Mouse (Mus musculus): ENCODE results near the gene Ttc25. TPM values are rescaled to one million over a fixed set of nuclear protein-coding genes. Genes with fewer than 3 reads are reported as not detected.
"Not testable (repeated sequence)": the region's sequence is repeated elsewhere in the genome, so short reads cannot be mapped to it uniquely, and the experiment has no call there.

Ttc25 gene
- total RNA-seq, 2 experiments from 2014 or later: not detected

GRCm38 (mm10) chr11:100527458-100528374 is 17.7 kb upstream of the Ttc25 start, which contains the start of gene Acly:
Acly (minus strand) TSS chr11:100528000.
- ATAC-seq (replicated peaks; ENCODE audit: low FRiP score, poor library complexity, severe bottlenecking): peak; percentile 94

- ATAC-seq (replicated peaks; ENCODE audit: low FRiP score, poor library complexity, severe bottlenecking): no peak
Measured at GRCm38 (mm10) chr11:100528375-100529165, 16.8 kb upstream of the Ttc25 start.

- ATAC-seq (replicated peaks; ENCODE audit: low FRiP score, poor library complexity, severe bottlenecking): no peak
Measured at GRCm38 (mm10) chr11:100533871-100534270, 11.5 kb upstream of the Ttc25 start.

GRCm38 (mm10) chr11:100534411-100534810 is 11.0 kb upstream of the Ttc25 start:
- ATAC-seq (replicated peaks; ENCODE audit: low FRiP score, poor library complexity, severe bottlenecking): not testable (repeated sequence)

GRCm38 (mm10) chr11:100534821-100535220 is 10.6 kb upstream of the Ttc25 start:
- not testable (repeated sequence) for ATAC-seq (replicated peaks; ENCODE audit: low FRiP score, poor library complexity, severe bottlenecking)

GRCm38 (mm10) chr11:100535996-100536395 is 9.4 kb upstream of the Ttc25 start:
- ATAC-seq (replicated peaks; ENCODE audit: low FRiP score, poor library complexity, severe bottlenecking): no peak

GRCm38 (mm10) chr11:100536466-100536865 is 8.9 kb upstream of the Ttc25 start:
- ATAC-seq (replicated peaks; ENCODE audit: low FRiP score, poor library complexity, severe bottlenecking): no peak

- no peak for ATAC-seq (replicated peaks; ENCODE audit: low FRiP score, poor library complexity, severe bottlenecking)
Measured at GRCm38 (mm10) chr11:100540966-100541365, 4.4 kb upstream of the Ttc25 start.

- no peak for ATAC-seq (replicated peaks; ENCODE audit: low FRiP score, poor library complexity, severe bottlenecking)
Measured at GRCm38 (mm10) chr11:100541577-100541976, 3.8 kb upstream of the Ttc25 start.

GRCm38 (mm10) chr11:100545746-100546085 is 309 bp downstream of the Ttc25 start:
- ATAC-seq (replicated peaks; ENCODE audit: low FRiP score, poor library complexity, severe bottlenecking): no peak

GRCm38 (mm10) chr11:100546955-100547354 is 1.5 kb downstream of the Ttc25 start:
- ATAC-seq (replicated peaks; ENCODE audit: low FRiP score, poor library complexity, severe bottlenecking): no peak

- ATAC-seq (replicated peaks; ENCODE audit: low FRiP score, poor library complexity, severe bottlenecking): no peak
Measured at GRCm38 (mm10) chr11:100548141-100548540, 2.7 kb downstream of the Ttc25 start.

- no peak for ATAC-seq (replicated peaks; ENCODE audit: low FRiP score, poor library complexity, severe bottlenecking)
Measured at GRCm38 (mm10) chr11:100549466-100549865, 4.1 kb downstream of the Ttc25 start.

- no peak for ATAC-seq (replicated peaks; ENCODE audit: low FRiP score, poor library complexity, severe bottlenecking)
Measured at GRCm38 (mm10) chr11:100550101-100550500, 4.7 kb downstream of the Ttc25 start.

GRCm38 (mm10) chr11:100552842-100553241 is 7.4 kb downstream of the Ttc25 start:
- ATAC-seq (replicated peaks; ENCODE audit: low FRiP score, poor library complexity, severe bottlenecking): no peak

GRCm38 (mm10) chr11:100555583-100555982 is 10.2 kb downstream of the Ttc25 start:
- ATAC-seq (replicated peaks; ENCODE audit: low FRiP score, poor library complexity, severe bottlenecking): peak; percentile 47; the same call in 1 of the 2 replicates

- ATAC-seq (replicated peaks; ENCODE audit: low FRiP score, poor library complexity, severe bottlenecking): no peak
Measured at GRCm38 (mm10) chr11:100557563-100557962, 12.2 kb downstream of the Ttc25 start.

- ATAC-seq (replicated peaks; ENCODE audit: low FRiP score, poor library complexity, severe bottlenecking): no peak
Measured at GRCm38 (mm10) chr11:100559476-100559875, 14.1 kb downstream of the Ttc25 start.

- ATAC-seq (replicated peaks; ENCODE audit: low FRiP score, poor library complexity, severe bottlenecking): no peak
Measured at GRCm38 (mm10) chr11:100561748-100562147, 16.3 kb downstream of the Ttc25 start.

- no peak for ATAC-seq (replicated peaks; ENCODE audit: low FRiP score, poor library complexity, severe bottlenecking)
Measured at GRCm38 (mm10) chr11:100564297-100564696, 18.9 kb downstream of the Ttc25 start.

- ATAC-seq (replicated peaks; ENCODE audit: low FRiP score, poor library complexity, severe bottlenecking): no peak
Measured at GRCm38 (mm10) chr11:100564703-100565102, 19.3 kb downstream of the Ttc25 start.
